Mouse (Mus musculus): Measurements from ENCODE around the gene Chpf2.

Gene Chpf2

DNA sequence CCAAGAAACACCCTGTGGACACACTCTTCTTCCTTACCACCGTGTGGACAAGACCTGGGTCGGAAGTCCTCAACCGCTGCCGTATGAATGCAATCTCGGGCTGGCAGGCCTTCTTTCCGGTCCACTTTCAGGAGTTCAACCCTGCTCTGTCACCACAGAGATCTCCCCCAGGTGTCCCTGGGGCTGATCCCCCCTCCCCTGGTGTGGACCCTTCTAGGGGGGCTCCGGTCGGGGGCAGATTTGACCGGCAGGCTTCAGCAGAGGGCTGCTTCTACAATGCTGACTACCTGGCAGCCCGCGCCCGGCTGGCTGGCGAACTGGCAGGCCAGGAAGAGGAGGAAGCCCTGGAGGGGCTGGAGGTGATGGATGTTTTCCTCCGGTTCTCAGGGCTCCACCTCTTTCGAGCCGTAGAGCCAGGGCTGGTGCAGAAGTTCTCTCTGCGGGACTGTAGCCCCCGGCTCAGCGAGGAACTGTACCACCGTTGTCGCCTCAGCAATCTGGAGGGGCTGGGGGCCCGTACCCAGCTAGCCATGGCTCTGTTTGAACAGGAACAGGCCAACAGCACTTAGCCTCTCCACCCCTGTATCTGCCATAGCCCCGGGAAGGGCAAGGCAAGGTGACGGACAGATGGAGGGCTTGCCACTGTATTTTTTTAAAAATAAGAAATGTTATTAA, 5.4 kb downstream of the Chpf2 start:
- DNase-seq (ENCODE audit: low spot score): no peak

- no peak for DNase-seq (ENCODE audit: low spot score)
Observed at GRCm38 (mm10) chr5:24592471-24593160, 6.1 kb downstream of the Chpf2 start.

GRCm38 (mm10) chr5:24593230-24593629, 6.7 kb downstream of the Chpf2 start:
- no peak for DNase-seq (ENCODE audit: low spot score)

GRCm38 (mm10) chr5:24593928-24594327, 7.4 kb downstream of the Chpf2 start:
- no peak for DNase-seq (ENCODE audit: low spot score)

DNA sequence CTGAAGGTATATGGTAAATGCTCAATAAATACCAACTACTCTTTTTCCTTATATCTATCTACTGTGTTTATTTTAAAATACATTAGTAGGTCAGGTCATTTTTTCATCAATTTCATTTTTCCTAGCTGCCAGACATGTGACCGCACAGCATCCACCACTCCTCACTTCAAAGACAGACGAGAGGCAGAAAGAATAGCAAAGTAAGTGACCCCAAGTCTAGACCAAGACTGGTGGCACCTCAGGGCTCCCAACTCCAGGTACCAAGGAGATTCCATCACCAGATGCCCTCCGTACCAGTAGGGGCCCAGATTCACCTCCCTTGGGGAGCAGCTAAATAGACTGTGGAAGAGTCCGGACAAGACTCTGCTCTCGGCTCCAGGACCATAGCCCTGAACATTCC, 7.8 kb downstream of the Chpf2 start:
- no peak for DNase-seq (ENCODE audit: low spot score)

DNA sequence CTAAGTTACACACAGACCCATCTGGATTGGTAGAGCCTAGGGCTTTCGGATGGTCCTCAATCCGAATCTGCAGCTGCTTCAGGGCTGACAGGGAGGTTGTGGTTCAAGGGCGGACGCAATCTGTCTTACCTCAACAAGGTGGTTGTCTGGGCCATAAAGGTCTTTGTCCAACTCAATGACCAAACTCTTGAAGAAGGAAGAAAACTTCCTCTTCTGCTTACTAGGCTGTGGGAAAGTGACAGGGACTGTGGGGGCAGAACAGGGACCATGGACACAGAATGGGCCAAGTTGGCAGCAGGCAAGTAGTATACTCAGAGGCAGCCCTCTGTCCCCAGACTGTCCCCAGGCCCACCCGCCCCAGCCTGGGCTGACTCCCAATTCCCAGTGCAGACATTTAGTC, 8.7 kb downstream of the Chpf2 start:
- DNase-seq (ENCODE audit: low spot score): no peak

GRCm38 (mm10) chr5:24595786-24596380, 9.3 kb downstream of the Chpf2 start:
- DNase-seq (ENCODE audit: low spot score): no peak

GRCm38 (mm10) chr5:24596519-24597171, 10.1 kb downstream of the Chpf2 start:
- peak; percentile 53 for DNase-seq (ENCODE audit: low spot score)

- DNase-seq (ENCODE audit: low spot score): peak; percentile 78
Observed at GRCm38 (mm10) chr5:24597221-24597728, 10.7 kb downstream of the Chpf2 start.

GRCm38 (mm10) chr5:24597901-24598569, 11.5 kb downstream of the Chpf2 start:
- no peak for DNase-seq (ENCODE audit: low spot score)

DNA sequence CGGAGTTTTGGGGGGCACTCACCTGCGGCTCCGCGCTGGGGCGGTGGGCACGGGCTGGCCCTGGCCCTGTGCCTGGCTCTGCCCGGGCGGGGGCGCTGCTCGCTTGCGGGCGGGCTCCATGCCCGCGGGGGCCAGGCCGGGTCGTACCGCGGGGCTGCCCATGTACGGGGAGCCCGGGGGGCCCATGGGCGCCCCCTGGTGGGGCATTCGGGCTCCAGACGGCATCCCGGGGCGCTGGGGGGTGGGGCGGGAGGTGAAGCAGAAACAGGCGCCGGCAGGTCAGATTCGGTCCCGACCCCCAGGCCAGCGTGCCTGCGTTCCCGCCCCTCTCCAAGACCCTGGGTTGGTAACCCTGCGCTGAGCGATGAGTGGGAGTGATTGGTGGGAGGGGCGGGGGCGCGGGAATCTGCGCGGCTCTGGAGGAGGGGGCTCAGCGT, 12.0 kb downstream of the Chpf2 start:
- DNase-seq (ENCODE audit: low spot score): peak; percentile 67

DNA sequence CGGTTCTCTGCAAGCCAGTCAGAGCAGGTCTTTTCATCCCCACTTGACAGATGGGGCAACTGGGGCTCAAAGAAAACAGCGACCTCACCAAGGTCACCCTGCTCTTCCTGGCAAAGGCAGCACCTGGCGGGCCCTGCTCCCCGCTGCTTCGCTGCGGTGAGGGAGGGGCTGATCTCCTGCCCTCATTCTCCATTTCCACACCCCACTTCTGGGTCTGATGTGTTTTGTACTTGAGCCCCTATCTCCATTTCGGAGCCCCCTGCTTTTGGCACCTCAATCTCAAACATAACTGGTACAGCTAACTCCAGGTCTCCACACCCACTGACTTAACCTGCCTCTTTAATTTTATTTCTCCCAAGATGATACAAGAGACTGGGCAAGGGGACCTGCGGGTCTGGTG, 12.6 kb downstream of the Chpf2 start:
- DNase-seq (ENCODE audit: low spot score): no peak

GRCm38 (mm10) chr5:24600236-24600635, 13.7 kb downstream of the Chpf2 start:
- no peak for DNase-seq (ENCODE audit: low spot score)

- DNase-seq (ENCODE audit: low spot score): no peak
Observed at GRCm38 (mm10) chr5:24601071-24601835, 14.7 kb downstream of the Chpf2 start.

DNA sequence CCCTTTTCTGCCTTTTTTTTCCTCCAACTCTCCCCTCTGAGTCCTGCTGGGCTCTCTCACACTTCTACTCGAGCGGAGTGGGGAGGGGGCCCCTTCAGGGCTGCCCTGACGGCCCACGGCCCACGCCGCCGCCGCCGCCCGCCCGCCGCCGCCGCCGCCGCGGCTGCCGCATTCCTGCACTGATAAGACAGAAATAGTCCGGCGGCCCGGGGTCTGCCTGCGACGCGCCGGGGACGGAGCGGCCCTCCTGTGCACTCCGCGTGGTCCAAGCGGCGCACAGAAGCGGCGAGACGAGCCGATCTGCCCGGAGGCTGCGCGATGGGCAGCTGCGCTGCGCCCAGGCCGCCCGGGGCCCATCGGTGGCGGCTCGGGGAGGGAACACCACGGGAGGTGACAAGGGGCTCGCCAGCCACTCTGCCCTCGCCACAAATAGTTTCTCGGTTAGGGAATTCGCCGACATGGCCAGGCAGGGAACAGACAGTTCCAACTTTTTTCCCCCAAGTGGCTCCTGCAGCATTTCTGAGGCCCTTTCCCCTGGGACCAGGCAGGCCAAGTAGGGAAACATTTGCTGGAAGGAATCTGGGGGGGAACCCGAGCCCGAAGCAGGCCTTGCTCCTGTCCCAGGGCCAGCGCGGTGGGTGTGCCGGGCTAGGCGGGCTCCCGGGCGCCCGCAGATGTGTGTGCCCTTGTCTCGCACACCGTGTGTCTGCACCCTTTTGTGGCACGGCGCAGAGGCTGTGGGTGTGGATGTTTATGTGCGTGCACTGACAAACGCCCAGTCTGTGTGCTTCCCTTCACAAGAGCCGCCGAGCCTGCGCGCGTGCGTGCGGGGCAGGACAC, 15.6 kb downstream of the Chpf2 start:
- DNase-seq (ENCODE audit: low spot score): peak; percentile 39

DNA sequence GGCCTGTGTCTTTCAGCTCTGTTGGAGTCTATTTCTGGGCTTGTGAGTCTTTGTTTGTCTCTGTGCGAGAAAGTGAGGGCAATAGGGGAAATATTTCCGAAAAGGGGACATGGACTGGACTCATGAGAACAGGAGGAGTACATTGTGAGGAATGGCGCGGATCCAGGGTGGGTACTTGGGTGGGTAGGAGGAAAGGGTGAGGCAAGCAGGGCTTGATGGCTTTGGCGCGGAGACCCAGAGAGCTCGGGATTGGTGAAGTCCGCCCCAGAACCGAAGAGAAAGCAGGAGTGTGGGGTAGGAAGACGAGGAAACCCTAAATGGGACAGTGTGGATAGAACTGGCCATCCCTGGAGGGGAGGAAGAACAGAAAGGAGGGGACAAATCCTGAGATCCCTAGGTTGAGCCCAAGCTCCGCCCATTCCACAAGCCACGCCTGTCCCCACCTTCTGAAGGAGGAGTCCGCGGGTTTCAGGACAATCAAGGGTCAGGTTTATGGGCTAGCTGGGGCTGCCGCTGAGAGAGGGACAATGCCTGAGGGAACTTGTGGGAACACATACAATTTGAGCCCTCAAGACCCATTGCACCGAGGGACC, 16.3 kb downstream of the Chpf2 start:
- no peak for DNase-seq (ENCODE audit: low spot score)

DNA sequence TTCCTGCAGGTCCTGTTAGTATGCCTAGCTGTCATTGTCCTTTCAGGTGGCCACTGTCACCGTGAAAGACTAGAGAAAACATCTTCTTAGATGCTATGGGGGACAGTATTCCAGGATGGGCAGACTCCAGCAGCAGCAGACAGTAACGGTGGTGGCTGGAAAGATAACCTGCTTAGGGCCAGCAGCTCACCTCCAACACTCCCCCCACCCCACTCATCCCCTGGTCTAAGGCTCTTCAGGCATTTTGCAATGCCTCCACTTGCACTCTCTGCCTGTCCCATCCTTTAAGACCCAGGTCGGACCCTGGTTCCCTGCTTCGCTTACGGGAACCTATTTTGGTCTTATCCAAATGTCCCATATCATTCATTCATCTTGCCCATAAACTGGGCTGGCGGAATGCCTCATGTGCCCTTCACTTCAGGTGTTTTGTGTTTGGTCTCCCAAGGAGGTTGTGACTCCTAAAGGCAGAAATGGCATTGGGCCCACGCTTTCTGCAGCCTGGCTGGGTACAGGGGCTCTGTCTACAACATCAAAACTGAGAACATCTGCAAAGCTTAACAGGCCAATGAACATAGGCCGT, 17.0 kb downstream of the Chpf2 start:
- DNase-seq (ENCODE audit: low spot score): no peak

DNA sequence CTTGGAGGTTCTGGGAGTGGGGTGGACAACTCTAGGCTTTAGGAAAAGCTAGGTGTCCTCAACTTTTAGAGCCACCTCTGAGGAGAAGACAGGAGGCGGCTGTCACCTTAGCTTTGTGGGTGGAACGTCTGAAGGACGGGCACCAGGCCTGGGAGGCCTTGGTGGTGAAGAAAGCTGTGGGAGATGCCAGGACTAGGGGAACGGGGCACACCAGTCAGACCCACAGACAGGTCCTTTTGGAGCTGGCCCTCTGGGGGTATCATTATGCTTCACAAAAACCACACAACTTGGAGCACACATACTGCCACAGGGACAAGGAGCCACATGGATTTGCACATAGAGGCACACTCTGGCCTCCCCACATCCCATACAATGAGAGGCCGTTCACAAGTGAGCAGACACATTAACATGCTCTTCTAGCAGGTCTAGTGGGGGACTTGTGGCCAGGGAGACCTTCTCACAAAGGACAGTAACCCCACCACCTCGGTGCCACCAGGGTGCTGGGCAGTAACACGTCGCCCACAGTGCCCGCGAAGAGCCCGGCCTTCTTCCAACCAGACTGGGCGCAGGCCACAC, 17.6 kb downstream of the Chpf2 start:
- DNase-seq (ENCODE audit: low spot score): no peak

DNA sequence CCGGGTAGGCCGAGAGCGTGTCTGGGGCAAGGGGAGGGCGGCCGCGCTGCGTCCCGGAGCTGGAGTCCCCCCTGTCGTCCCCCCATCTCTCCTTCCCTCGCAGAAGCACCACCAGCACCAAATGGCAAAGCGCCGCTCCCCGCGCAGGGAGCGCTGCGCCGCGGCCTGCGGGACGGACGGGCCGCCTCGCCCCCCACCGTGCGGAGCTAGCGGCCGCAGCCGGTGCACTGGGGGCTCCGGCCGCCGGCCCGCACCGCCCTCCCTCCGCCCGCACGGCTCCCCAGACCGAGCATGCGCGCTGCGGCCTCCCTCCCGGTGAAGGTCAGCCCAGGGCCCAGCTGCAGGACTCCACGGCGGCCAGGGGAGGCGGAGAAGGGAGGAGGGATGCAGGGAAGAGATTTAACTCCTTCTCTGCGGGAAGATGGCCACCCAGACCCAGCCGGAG, 18.1 kb downstream of the Chpf2 start:
- DNase-seq (ENCODE audit: low spot score): no peak

Data from T-cell, adult 2 months (primary cell).